Mouse (Mus musculus) forebrain, embryonic 15.5 days (tissue): ENCODE results near the gene Hemgn. TPM values are rescaled to one million over a fixed set of nuclear protein-coding genes. Genes with fewer than 3 reads are reported as not detected.
A peak's percentile ranks its signal among the peaks of the same experiment; 100 is the strongest.

Source experiments
- ATAC-seq: fragments of 200-750 bp; cut with Nextera tagmentation; replicated peaks from 2 replicates; pipeline ENCODE4 v1.8.0; 2017; ENCODE audit warnings: mild to moderate bottlenecking, moderate TSS enrichment, moderate library complexity
- H3K27ac ChIP-seq: fragments of 300-500 bp; sonication (generic); replicated peaks from 2 replicates; pipeline ENCODE4 v1.5.1; 2015; ENCODE audit warnings: mild to moderate bottlenecking, inconsistent platforms
- H3K27me3 ChIP-seq: fragments of 300-500 bp; sonication (generic); 2 replicates; pipeline ENCODE4 v1.6.1; 2015; ENCODE audit warnings: inconsistent platforms
- H3K36me3 ChIP-seq: fragments of 300-500 bp; sonication (generic); 2 replicates; pipeline ENCODE4 v1.6.1; 2015; ENCODE audit warnings: mild to moderate bottlenecking, inconsistent platforms
- H3K4me1 ChIP-seq: fragments of 300-500 bp; sonication (generic); 2 replicates; pipeline ENCODE4 v1.6.1; 2015; ENCODE audit warnings: inconsistent platforms
- H3K4me2 ChIP-seq: fragments of 300-500 bp; sonication (generic); replicated peaks from 2 replicates; pipeline ENCODE4 v1.6.1; 2015; ENCODE audit warnings: mild to moderate bottlenecking, inconsistent platforms
- H3K4me3 ChIP-seq: fragments of 300-500 bp; sonication (generic); 2 replicates; pipeline ENCODE4 v1.5.1; 2015; ENCODE audit warnings: mild to moderate bottlenecking, inconsistent platforms
- H3K9ac ChIP-seq: fragments of 300-500 bp; sonication (generic); replicated peaks from 2 replicates; pipeline ENCODE4 v1.6.1; 2015; ENCODE audit warnings: mild to moderate bottlenecking, inconsistent platforms
- H3K9me3 ChIP-seq: fragments of 300-500 bp; sonication (generic); 2 replicates; pipeline ENCODE4 v1.6.1; 2016; ENCODE audit warnings: inconsistent platforms
- WGBS: fragments of 180-500 bp; shearing (Covaris S2); methylation state at CpG from one replicate; pipeline ENCODE4 v1.1.7; 2015; ENCODE audit warnings: mixed read lengths; 5-methylcytosine and 5-hydroxymethylcytosine counted together
- polyA plus RNA-seq: library from polyadenylated mRNA; unstranded; fragments of >200 nt; fragmentation: Nextera tagmentation; extraction: Ambion mirVana; gene quantifications from 2 replicates; pipeline ENCODE4 v1.2.1, GENCODE M21; 2015

Hemgn gene
- polyA plus RNA-seq, 1 experiment from 2014 or later, result not detected

DNA sequence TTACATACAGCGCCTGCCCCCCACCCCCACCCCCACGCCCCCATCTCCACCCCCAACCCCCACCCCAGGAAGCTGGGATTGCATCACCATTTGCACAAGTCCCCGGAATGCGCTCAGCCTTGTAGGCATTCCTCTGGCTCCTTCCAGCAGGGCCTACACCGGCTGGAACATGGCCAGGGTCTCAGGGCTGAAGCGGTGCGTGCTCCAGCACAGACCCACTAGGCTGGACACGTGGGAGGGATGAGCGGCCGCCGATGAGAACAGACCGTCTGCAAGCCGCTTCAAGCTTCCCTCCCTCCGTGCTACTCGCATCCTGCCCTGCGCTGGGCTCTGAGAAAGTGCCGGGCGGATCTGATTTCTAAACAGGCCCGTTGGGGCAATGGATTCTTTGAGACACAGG lies 42.3 kb downstream of the Hemgn start:
- H3K27me3 ChIP-seq, result no peaks in the 10 kb centered on the region
- H3K4me1 ChIP-seq, result peaks cover 13% of the 10 kb centered on the region
- H3K27ac ChIP-seq, result no peak overlapping the region
- peak; percentile 71 for ATAC-seq
- 2% methylated on average over 19 of the region's 19 CpGs for WGBS
- H3K4me2 ChIP-seq, result peak overlapping the region; percentile 40
- H3K4me3 ChIP-seq, result peak overlapping the region; percentile 23; the same call in 1 of the 2 replicates
- H3K9ac ChIP-seq, result peak overlapping the region; percentile 40; the same call in 1 of the 2 replicates
- H3K36me3 ChIP-seq, result peaks cover under 1% of the 10 kb centered on the region; the same call in 1 of the 2 replicates
- H3K9me3 ChIP-seq, result no peaks in the 10 kb centered on the region

DNA sequence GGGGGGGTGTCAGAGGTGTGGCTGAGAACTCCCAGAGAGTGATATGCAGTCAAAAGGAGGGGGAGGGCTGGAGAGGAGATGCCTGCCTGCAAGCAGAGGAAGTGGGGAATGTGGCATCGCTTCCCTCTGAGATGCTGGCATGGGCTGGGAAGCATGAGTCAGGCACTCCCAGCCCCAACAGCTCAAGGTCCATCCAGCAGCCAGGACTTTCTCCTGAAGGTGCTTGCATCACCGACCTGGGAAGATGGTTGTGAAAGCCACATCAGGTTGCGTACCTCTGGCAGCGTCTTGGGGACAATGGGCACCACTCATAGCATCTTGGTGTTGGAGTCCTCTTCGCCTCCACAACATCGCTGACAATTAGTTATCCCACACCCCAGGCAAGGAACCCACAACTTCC lies 42.9 kb downstream of the Hemgn start:
- no peaks in the 10 kb centered on the region for H3K9me3 ChIP-seq
- H3K27me3 ChIP-seq, result no peaks in the 10 kb centered on the region
- H3K9ac ChIP-seq, result no peak overlapping the region
- peaks cover 13% of the 10 kb centered on the region for H3K4me1 ChIP-seq
- H3K4me3 ChIP-seq, result no peak overlapping the region
- H3K4me2 ChIP-seq, result no peak overlapping the region
- H3K27ac ChIP-seq, result no peak overlapping the region
- ATAC-seq, result no peak
- WGBS, result 50% methylated on average over 6 of the region's 6 CpGs
- H3K36me3 ChIP-seq, result no peaks in the 10 kb centered on the region

GRCm38 (mm10) chr4:46369070-46369469 lies 44.2 kb downstream of the Hemgn start:
- WGBS, result 63% methylated on average over 4 of the region's 4 CpGs
- Histone ChIP-seq H3K4me1 (peaks cover 10% of the 10 kb centered on the region), H3K4me2 (no peak overlapping the region), H3K27ac (no peak overlapping the region), H3K9ac (no peak overlapping the region), H3K27me3 (no peaks in the 10 kb centered on the region), H3K4me3 (no peak overlapping the region), H3K36me3 (no peaks in the 10 kb centered on the region), H3K9me3 (no peaks in the 10 kb centered on the region)
- ATAC-seq, result no peak

DNA sequence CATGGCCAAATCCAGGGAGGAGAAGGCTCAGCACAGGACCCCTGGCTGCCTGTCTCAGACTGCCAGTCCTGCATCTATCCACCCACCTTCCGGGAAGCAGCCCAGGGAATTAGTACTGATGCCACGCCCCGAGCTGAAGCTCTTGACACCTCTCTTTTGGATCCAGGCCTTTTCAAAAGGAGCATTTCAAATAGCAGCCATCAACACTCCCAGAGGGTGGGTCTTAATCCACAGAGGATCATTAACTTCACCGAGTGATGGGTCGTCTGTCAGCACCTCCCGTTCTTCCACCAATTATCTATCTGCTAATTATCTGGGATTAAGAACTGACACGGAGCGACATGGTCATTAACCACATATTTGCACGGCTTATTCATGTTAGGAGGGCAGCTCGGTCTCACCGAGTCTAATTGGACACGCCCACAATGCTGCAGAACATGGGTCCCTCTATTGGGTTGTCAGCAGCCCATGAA lies 45.8 kb downstream of the Hemgn start:
- Histone ChIP-seq H3K4me3 (no peak overlapping the region), H3K27me3 (no peaks in the 10 kb centered on the region), H3K9ac (no peak overlapping the region), H3K4me1 (peaks cover 10% of the 10 kb centered on the region), H3K4me2 (0 out of 2 replicates have a peak overlapping the region, but pooled peaks have one; percentile 13), H3K36me3 (no peaks in the 10 kb centered on the region), H3K9me3 (no peaks in the 10 kb centered on the region), H3K27ac (no peak overlapping the region)
- 2% methylated on average over 12 of the region's 12 CpGs for WGBS
- ATAC-seq, result peak; percentile 60; the same call in 1 of the 2 replicates

DNA sequence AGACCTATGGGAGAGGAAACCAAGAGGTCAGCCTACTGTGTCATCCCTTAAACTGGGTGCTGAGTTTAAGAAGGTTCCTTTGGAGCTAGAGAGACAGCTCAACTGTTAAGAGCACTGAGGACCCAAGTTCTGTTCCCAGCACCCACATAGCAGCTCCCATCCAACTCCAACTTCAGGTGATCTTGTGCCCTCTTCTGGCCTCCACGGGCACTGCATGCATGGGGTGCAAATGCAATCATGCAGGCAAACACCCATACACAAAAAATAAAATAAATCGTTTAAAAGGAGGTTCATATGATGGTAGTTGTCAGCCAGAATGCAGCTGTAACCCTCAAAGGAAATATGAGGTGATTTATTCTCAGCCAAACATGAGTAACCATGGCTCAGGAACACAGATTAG lies 48.9 kb downstream of the Hemgn start:
- peaks cover 7% of the 10 kb centered on the region for H3K4me1 ChIP-seq
- H3K27me3 ChIP-seq, result no peaks in the 10 kb centered on the region
- no peak overlapping the region for H3K9ac ChIP-seq
- no peak overlapping the region for H3K4me3 ChIP-seq
- no peak overlapping the region for H3K4me2 ChIP-seq
- H3K36me3 ChIP-seq, result no peaks in the 10 kb centered on the region
- WGBS, result 87% methylated on average over 2 of the region's 2 CpGs
- H3K27ac ChIP-seq, result no peak overlapping the region
- H3K9me3 ChIP-seq, result no peaks in the 10 kb centered on the region
- no peak for ATAC-seq

- H3K27ac ChIP-seq, result no peak overlapping the region
- WGBS, result 75% methylated on average over 5 of the region's 5 CpGs
Observed at GRCm38 (mm10) chr4:46361258-46361657, 52.0 kb downstream of the Hemgn start.

GRCm38 (mm10) chr4:46359539-46360253 lies 53.6 kb downstream of the Hemgn start:
- no peak overlapping the region for H3K9ac ChIP-seq
- WGBS, result 78% methylated on average over 12 of the region's 12 CpGs
- ATAC-seq, result no peak

More at GRCm38 (mm10) chr4:46361258-46361657, 52.0 kb downstream of the Hemgn start:
- no peaks in the 10 kb centered on the region for H3K36me3 ChIP-seq
- no peaks in the 10 kb centered on the region for H3K9me3 ChIP-seq
- H3K4me3 ChIP-seq, result no peak overlapping the region
- no peaks in the 10 kb centered on the region for H3K4me1 ChIP-seq
- H3K27me3 ChIP-seq, result peaks cover 1% of the 10 kb centered on the region; the same call in 1 of the 2 replicates
- no peak overlapping the region for H3K9ac ChIP-seq
- H3K4me2 ChIP-seq, result no peak overlapping the region
- ATAC-seq, result no peak

DNA sequence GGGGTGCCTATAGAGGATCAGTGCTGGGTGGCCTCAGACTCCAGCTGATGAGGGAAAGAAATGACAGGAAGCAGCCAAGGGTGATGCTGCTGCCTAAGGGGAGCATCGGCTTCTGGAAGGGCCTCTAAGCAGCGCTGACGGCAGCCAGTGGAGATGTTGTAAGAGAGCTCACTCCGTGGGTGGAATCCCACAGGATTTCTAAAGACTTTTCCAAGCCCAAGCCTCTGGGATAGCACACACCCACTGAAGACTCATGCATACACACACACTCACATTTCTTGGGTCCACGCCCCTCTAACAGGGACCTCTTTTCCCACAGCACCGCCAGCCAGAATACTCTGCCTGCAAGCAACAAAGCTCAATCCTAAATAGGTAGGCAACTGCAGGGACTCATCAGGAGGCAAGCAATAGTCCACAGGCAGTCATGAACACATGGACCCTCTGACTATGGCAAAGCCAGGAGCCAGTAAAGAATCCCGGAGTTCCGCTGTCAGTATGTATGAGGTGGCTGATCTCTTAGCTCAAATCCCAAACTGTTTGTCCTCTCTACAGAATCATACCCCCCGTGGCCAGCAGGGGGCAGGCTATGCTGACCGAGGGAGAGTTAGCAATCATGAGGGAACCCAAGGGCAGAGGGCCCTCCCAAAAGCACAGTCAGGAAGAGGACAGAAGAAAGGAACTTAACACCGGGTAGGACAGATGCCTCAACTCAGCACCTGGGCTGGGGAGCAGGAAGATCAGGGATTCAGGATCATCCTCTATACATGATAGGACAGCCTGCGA lies 56.8 kb downstream of the Hemgn start:
- ATAC-seq, result no peak
- H3K4me2 ChIP-seq, result no peak overlapping the region
- WGBS, result 48% methylated on average over 12 of the region's 12 CpGs

More at GRCm38 (mm10) chr4:46359539-46360253, 53.6 kb downstream of the Hemgn start:
- H3K27me3 ChIP-seq, result peaks cover 4% of the 10 kb centered on the region; the same call in 1 of the 2 replicates
- H3K9me3 ChIP-seq, result no peaks in the 10 kb centered on the region
- no peaks in the 10 kb centered on the region for H3K36me3 ChIP-seq
- no peaks in the 10 kb centered on the region for H3K4me1 ChIP-seq
- H3K4me3 ChIP-seq, result no peak overlapping the region
- H3K27ac ChIP-seq, result no peak overlapping the region
- no peak overlapping the region for H3K4me2 ChIP-seq

GRCm38 (mm10) chr4:46353045-46353444 lies 60.3 kb downstream of the Hemgn start:
- WGBS, result 13% methylated on average over 10 of the region's 10 CpGs
- Histone ChIP-seq H3K4me2 (no peak overlapping the region), H3K27ac (no peak overlapping the region), H3K27me3 (peaks cover 51% of the 10 kb centered on the region), H3K9ac (no peak overlapping the region), H3K9me3 (no peaks in the 10 kb centered on the region), H3K4me1 (no peaks in the 10 kb centered on the region), H3K36me3 (no peaks in the 10 kb centered on the region), H3K4me3 (no peak overlapping the region)
- ATAC-seq, result no peak

More for the DNA sequence above, 56.8 kb downstream of the Hemgn start:
- Histone ChIP-seq H3K36me3 (no peaks in the 10 kb centered on the region), H3K9ac (no peak overlapping the region), H3K4me3 (no peak overlapping the region), H3K9me3 (no peaks in the 10 kb centered on the region), H3K27ac (no peak overlapping the region), H3K4me1 (no peaks in the 10 kb centered on the region), H3K27me3 (peaks cover 19% of the 10 kb centered on the region; the same call in 1 of the 2 replicates)

- H3K27me3 ChIP-seq, result peaks cover 80% of the 10 kb centered on the region
- H3K4me2 ChIP-seq, result no peak overlapping the region
- whole genome bisulfite sequencing, result 56% methylated on average over 5 of the region's 5 CpGs
- no peaks in the 10 kb centered on the region for H3K36me3 ChIP-seq
- H3K4me3 ChIP-seq, result no peak overlapping the region
- no peak overlapping the region for H3K9ac ChIP-seq
- no peak overlapping the region for H3K27ac ChIP-seq
- peaks cover 8% of the 10 kb centered on the region for H3K4me1 ChIP-seq
- no peak for ATAC-seq
- no peaks in the 10 kb centered on the region for H3K9me3 ChIP-seq
Observed at GRCm38 (mm10) chr4:46349530-46349929, 63.8 kb downstream of the Hemgn start.

- Histone ChIP-seq H3K4me1 (peaks cover 13% of the 10 kb centered on the region), H3K4me2 (no peak overlapping the region), H3K4me3 (no peak overlapping the region), H3K36me3 (no peaks in the 10 kb centered on the region), H3K27ac (no peak overlapping the region), H3K27me3 (peaks cover 84% of the 10 kb centered on the region), H3K9ac (no peak overlapping the region), H3K9me3 (no peaks in the 10 kb centered on the region)
- ATAC-seq, result no peak
- WGBS, result 22% methylated on average over 9 of the region's 9 CpGs
Observed at GRCm38 (mm10) chr4:46348897-46349296, 64.4 kb downstream of the Hemgn start.
